Mouse (Mus musculus) c-Kit-positive CD71-negative TER-119-negative erythroid progenitor cells, embryonic 14.5 days (primary cell): ENCODE results near the gene Agbl1.

Experiments
- DNase-seq: peaks from one replicate; pipeline ENCODE4 v3.0.0-alpha.2; 2013; ENCODE audit warnings: low read depth

The Agbl1 gene

DNA sequence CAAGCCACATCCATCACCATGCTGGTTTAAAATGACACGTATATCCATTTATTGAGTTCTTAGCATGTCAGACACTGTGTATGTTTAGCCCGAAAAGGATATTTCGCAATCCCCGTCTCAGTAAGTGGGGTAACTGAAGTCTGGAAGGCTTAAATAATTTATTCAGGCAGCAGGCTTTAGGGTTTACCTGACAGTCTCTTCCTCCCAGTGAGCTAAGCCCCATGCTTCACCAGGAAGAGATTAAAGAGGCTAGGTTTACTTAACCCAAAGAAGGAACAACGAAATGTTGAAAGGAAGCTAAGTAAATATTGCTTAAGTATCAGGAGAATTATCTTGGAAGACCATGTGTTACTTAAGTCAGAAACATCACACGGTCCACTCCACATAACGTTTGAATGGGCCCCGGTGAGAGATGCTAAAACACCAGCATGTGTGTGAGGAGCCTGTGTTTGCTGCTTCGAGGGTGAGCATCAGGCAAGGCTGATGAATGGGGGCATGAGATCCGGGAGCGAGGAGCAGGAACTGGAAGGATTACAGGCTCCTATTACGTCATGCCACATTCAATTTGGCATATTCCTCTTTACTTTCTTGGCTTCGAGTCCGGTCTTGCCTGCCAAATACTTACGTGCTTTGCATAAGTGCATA lies 162.7 kb downstream of the Agbl1 start:
- DNase-seq = no peak

DNA sequence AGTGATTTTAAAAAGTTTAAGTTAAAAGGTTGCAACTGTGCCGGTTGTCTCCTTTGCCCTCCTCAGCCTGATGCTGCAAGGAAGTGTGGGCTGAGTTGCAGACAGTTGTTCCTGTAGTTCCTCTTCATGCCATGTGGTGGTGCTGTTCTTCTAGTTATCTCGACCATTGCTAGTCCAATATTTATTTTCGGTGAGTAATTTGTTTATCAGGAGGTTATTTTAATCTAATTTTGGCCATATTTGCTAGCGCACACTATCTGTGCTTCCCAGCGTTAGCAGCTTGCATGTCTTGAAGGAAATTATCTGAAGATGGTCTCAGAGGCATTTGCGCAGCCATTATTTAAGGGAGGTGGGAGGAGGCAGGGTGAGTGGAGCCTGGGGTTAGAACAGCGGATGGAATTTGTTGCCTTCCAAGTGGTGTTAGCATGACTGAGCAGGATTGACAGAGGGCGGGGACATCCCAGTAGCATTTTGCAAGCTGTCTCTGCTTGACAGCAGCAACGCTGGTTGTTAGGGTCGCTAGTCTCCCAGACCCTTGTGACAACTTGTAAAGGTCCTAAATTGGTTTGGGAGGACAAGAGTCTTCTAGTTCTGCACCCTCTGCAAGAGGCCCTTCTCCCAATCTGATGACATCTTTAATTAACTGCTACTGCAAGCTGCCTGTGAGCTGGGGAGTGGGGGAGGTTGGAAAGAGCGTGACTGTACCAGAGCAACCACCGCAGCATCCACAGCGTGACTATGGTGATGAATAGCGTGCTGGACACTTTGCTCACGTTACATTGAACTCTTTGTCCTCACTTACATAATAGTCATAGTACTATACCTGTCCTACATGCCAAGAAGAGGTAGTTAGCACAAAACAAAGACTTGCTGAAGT lies 163.5 kb downstream of the Agbl1 start:
- no peak for DNase-seq

DNA sequence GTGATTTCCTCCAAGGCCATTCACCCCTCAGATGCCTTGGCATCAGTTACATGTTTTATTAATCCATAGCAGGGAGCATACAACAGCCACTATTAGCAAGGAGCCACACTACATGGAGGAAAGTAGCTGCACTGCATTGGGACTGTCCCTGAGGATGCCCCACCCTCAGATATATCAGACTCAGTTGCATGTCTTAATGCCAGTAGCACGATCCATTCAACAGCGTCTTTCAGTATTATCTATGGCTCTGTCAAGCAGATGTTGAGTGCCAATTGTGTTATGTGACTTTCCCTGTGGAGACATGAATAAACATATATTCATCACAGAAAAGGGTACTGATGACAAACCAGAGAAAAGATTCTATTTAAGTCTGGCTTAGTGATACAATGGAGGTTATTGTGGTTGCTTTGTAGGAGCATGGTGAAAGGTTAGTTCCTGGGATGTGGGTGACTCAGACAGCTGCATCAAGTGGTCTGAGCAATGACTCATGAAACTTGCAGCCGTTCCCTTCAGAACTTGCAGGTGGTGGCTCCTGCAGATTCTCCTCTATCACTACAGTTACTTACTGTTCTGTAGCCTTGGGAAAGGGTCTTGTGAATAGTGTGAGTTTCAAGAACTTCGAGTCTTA lies 178.4 kb downstream of the Agbl1 start:
- DNase-seq = no peak

DNA sequence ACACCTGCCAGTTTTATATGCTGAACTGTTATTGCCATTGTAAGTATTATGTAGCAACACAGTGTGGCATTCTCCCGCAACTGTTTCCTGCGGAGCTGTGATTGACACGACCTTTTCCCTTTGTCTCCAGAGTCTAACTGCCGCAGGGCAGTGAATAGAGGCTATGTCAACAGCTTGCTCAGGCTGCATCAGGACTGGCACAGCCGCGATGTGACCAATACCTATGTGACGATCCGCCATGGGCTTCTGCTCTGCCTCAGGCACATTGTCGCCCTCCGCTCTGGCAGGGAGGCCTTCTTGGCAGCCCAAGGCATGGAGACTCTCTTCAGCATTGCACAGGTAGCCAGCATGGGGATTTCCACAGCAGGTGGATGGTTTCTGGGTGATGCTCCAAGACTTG lies 179.3 kb downstream of the Agbl1 start:
- DNase-seq = no peak

DNA sequence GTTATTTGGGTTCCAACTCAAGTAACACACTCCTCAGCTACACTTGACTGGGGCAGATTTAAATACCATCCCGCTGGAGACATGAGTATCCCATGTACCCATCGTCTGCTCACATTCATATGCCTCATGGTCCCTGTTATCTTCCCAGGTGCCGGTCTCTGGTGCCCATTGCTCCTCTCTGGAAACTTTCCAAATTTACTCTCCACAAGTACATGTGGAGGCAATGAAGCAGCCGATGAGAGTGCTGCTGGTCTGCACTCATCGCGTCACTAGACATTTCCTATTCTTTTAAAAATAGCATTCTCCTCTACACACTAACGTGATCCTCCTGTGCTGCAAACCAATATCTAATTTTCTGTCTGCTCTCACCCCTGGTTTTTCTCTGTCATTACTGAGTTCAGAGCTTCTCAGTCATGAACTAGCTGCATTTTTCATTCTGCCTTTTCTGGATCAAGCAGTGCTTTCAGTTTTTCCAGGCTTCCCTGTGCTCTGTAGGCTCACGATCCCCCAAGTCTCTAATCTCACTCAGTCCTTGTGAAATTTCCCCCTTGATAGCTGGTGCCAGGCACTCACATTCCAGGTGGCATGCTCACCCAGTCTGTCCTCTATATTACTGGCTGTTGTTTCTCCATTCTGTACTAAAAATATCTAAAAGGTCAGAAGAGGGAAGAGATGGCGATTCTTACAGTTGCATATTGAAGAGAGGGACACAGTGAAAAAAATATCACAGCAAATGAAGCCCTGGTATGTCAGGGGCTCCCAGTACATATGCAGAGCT lies 180.9 kb downstream of the Agbl1 start:
- DNase-seq = no peak

DNA sequence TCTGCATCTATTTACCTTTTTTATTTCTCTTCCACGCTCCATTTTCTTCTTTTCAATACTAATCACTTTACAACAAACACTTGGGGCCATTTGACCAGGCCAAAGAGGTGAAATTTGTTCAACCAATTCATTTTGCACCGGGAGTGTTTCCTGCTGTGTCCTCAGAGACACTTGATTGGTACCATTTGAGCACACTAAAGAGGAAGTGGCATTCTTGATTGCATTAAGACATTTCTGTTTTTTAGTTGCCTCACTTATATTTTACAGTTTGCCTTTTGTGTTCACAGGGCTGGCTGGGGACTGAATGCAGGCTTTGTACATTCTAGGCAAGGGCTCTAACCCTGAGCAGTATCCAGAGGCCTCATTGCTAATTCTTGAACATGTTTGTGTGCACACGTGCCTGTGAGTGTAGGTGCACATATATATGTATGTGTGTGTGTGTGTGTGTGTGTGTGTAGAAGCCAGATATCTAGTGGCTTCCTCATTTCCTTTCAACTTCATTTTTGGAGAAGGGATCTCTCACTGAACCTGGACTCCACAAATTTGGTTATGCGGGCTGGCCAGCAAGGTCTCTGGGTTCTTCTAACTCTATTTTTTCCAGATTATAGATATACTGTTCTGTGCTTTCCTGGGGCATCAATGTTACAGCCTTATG lies 182.4 kb downstream of the Agbl1 start:
- no peak for DNase-seq

DNA sequence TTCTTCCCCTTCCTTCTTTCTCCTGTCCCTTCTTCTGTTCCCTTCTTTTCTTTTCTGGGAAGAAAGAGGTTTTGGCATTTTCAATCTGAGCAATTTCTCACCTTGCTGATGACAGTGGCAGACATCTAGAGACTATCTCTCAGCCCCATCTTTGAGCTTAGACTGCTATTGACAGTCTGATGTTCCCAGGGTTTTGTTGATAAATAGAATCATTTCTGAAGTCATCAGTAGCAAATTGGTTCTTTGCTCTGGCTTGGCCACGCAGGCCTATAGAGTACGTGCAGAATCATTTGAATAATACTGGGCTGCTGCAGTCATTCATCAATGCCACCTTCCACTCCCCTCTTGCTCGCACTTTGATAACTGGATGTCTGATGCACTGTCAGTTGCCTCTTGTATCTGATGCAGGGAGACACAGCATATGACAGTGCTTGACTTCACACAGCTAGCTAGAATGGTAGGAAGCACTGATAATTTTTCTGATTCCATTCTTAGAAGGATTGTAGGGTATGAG lies 186.5 kb downstream of the Agbl1 start:
- no peak for DNase-seq

DNA sequence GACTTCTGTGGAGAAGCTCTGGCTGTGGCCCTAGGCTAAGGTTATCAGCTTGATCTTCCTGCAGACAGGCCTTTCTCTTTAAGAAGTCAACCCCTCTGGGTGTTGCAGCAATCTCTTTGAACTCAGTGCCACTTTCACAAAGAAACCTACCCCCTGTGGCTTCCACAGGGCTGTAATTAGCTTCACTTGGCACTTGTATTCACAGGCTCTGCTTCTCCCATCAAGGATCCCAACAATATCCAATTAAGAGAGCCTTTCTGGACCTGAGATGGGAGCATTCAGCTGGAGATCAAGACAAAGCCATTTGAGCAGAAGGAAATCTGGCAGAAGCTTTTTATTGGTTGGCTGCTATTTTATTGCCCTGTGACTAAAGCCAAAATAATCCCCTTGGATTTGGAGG lies 208.9 kb downstream of the Agbl1 start:
- no peak for DNase-seq

DNA sequence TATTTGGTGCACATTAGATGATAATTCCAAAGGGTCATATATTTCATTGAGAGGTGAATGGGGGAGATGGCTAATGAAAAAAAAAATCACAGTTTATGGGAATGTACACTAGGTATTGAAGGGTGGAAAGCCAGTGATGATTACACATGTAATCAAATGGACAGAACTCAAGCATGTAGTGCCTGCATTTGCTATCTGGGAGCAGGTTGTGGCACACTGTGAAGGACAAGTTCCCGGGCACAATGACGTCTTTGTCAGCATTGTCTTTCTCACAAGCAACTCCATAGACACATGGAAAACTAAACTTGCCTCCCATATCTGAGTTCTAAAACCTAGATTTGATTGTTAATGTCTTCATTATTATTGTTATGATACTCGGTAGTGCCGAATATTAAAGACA lies 209.3 kb downstream of the Agbl1 start:
- DNase-seq = no peak

DNA sequence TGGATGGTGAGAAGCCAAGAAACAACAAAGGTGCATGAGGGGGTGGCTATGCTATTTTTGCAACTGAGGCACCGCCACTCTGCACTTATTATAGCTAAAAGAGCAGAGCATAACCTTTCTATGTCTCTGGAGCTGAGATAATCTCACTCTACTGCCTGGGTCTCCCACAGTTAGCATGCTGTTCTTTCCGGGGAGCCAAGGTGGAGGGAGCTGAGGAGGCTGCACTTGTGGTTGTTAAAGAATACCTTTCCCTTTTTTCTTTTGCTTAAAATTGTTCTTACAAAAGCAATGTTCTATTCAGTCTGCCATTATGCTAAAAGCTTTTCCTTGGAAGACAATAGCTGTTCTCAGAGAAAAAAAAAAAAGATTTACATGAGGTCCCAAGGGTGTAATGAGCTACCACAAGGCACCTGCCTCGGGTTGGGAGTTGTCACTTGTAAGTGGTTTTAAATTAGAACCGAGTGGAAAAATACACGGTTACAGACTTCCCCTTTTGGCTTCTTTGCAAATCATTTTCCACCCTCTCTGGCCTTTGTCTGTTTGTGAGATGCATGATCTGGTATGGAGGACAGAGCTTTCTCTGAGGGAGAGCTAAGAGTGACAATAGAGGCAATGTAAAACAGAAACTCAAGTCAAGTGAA lies 232.8 kb downstream of the Agbl1 start:
- DNase-seq = no peak

DNA sequence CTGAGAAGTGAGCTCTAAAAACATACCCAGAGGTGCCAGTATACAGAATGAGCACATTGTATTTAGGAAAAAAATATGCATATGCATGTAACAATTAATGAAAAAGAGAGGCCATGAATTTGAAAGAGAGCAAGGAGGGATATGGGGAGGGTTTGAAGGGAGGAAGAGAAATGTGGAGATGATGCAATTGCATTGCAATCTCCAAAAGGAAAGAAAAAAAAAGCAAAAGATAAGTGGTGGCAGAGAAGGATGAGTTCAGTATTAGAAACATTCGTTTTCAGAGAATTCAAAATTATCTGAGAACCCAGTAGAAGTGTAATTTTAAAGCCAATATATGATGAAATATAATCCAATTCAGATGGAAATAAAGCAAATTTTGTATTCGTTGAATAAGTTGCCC lies 236.7 kb downstream of the Agbl1 start:
- DNase-seq = no peak

DNA sequence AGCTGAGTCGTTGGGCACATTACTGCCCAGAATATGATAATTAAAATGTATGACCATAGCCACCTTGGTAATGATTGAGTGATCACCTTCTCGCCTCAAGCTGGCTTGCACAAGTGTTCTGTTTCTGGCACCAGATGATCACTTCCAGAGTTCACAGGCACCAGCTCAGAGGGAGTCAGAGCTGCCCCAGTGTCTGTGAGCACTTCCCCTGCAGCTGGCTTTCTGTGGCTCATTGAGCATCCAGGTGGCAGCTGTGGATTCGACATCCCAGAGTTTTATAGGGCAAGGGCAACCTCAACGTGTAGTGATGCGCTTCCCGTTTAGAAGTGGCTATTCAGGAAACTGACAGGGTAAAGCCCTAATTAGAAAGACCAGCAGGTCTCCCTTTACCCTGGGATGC lies 244.5 kb downstream of the Agbl1 start:
- DNase-seq = no peak

DNA sequence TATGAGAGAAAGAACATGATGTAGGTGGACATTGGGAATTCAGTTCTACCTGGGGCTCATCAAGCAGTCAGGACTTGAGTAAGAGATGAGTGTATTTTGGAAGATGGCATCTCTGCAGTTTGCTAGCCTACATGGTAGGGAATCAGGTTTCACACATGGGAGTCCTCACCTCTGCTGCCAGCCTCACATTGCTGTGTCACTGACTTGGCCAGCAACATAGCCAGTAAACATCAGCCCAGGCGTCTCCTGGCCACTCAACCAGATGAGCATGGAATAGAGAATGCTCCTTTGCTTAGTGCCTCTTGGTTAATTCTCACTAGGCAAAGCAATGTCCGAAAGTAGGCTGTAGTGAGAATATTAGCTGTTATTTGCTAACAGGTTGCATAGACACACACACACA lies 255.9 kb downstream of the Agbl1 start:
- DNase-seq = no peak

DNA sequence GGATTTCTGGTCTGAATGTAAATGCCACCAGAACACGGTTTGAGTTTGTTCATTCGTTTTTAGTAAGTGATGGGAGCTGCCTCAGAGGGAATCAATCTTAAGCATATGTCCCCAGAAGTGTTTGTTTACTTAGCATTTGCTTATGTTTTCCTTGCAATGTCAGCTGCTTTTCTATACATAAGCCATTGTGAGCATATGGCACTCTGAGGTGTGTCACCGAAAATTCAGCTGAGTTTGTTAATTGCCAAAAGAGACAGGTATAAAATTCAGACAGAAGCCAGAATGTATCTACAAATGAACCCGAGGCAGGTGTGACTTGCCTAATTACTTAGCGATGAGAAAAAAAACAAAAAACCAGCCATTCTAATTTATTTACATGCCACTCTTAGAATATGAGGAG lies 257.8 kb downstream of the Agbl1 start:
- DNase-seq = no peak

DNA sequence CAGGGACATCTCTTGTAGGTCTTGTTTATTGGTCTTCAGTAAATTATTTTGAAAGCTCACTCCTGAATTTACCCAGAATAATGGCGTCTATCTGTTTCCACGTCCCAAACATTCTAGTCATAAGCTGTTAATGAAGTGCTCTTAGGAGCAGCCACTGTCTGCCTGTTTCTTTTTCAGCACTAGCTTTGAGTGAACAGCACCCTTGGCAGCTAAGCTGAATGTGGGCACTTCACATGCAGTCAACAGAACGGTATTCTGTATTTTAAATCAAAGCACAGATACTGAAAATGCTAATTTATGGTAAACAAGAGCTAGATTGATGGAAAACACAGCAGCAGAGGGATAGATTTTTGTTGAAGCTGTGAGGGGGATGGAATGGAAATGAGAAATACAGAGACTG lies 294.6 kb downstream of the Agbl1 start:
- DNase-seq = no peak

DNA sequence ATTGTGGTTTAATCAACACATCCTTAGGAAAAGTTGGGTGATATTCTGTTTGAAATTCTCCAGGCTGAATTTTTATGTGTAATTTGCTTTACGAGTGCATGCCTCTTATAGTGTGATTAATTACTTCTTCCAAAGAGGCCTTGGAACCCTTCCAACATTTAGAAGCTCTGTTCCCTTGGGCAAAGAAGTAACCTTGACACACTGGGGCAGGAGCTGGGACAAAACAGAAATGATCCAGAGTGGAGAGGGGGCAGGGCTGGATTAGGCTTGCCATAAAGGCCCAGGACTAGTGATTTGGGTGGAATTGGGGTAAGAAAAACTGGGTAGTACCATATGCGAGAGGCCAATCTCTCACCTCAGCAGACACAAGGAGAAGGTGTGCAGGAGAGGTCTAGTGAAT lies 316.8 kb downstream of the Agbl1 start:
- no peak for DNase-seq

DNA sequence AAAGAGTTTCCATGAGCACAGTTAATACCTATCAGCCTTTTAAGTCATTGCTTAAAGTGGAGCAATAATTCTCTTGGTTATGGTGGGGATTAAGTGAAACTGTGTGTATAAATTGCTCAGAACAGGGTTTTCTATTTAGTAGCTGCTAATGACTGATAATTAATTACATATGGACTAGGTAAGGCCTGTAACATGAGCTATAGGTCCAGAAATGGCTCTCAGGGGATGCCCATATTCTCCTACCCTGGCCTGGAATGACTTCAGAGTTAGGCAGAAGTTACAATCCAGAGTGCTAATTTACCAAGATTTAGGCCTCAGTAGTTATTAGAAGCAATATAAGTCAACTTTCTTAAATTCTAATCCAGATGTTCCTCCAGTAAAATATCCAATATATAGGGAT lies 317.6 kb downstream of the Agbl1 start:
- no peak for DNase-seq

DNA sequence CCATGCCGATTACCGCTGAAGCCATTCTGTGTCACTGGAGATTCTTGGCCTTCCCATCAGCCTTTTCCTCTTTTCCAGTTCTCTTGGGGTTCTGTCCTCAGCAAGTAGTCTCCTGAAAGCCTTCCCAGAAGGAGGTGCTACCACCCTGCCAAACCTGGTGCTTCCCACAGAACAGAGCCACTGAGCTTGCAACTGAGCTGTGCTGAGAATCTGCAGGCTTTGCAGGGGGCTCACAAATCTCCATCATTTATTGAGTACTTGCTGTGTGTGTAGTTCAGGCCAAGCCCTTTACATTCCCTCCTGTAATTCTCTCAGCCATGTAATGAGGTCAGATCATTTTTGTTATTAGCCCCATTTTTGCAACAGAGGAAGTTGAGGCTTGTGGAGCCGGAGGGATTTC lies 322.2 kb downstream of the Agbl1 start:
- DNase-seq = no peak

DNA sequence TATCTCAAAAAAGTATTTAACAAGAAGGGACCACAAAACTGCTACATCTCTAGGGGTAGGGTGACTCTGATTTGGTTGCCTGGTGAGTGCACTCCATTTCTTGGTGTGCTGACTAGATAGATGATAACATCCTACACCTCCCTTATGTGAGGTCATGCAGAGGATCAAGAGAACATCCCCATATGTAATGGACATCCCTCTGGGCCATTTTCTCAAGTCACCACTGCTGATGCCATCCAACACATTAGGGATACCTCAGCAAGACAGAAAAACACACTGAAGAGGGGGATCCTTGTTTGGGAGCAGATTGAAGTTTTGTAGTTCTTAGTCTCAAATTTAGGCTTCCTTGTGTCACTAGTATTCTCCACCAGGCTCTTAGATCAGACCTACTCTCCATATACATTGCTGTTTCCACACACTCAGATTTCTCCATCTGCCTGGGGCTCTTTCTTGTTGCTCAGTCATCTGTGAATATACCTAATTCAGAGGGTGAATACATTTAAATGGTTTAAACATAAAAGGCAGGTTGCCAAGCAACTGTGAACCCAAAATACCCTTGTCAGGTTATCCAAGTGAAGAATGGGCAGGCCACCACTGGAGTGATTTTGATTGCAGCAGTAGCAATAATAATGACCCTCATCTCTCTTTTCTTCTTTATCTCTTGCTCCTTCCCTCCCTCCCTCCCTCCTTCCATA lies 331.0 kb downstream of the Agbl1 start:
- DNase-seq = no peak

DNA sequence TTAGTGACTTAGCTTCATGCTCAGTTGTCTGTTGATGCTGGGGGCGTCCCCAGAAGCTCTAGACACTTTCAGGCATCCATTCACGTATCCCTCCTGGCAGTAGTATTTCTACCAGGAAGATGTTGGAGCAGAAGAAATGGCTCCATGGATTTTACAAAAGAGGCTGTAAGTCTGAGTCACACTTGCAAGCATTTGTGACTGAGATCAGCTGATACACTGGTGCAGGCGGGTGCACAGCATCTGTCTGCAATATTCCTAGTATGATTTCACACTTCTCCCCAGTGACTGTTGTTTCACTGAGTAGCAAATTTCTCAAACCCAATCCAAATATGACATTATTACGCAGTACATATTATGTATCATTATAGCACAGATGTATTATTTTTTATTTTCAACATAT lies 332.8 kb downstream of the Agbl1 start:
- DNase-seq = no peak
